Mouse (Mus musculus): ENCODE results near the gene Kcnk6. TPM values are rescaled to one million over a fixed set of nuclear protein-coding genes. Genes with fewer than 3 reads are reported as not detected.

Gene Kcnk6
- polyA plus RNA-seq, 1 experiment from 2014 or later, result not detected

DNA sequence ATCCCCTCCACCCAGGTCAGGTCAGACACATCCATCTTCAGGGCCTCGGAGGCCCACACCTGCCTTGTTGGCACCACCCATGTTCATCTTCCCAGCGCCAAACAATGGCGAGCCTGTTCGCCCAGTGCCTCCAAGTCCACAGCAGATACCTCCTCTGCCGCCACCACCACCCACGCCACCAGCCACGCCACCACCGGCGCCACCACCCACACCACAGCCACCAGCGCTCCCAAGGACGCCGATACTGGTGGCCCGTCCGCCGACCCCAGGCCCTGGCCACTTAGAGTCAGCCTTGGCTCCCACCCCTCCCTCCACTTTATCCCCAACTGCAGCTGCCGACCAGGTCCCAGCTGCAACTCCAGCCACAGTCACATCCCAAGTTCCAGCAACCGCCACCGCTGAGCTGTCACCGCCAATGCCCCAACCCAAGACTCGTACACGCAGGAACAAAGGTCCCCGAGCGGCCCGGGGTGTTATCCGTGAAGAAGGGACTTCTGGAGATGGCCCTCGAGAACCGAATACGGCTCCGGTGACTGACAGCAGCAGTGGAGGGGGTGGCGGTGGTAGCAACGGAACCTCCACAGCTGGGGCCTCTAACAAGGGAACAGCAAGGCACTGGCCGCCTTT lies 59.8 kb downstream of the Kcnk6 start:
- ATAC-seq (no peak), DNase-seq (ENCODE audit: low read depth, low spot score) (no peak)
- no peaks in the 10 kb centered on the region for H3K27me3 ChIP-seq
- in situ Hi-C loops (cut with MboI; ENCODE audit: low pct_unique_long_range_greater_than_20kb), result no loop called here
- TF ChIP-seq CTCF (IDR thresholded peaks at IDR 0.05), result no peak
- POLR2A ChIA-PET, result no interaction called here
- CTCF ChIA-PET, result no interaction called here

Other genes starting within 250 kb of the Kcnk6 start
- 0.03 TPM for gene Ryr1, start 107.3 kb downstream of the Kcnk6 start, polyA plus RNA-seq (2021)
- 0.05 TPM for gene Rasgrp4, start 97.7 kb downstream of the Kcnk6 start, polyA plus RNA-seq (2021)
- gene Fam98c, start 76.3 kb downstream of the Kcnk6 start, polyA plus RNA-seq (2021), result 18.8 TPM
- gene Ggn, start 62.3 kb downstream of the Kcnk6 start, polyA plus RNA-seq (2021), result 3.1 TPM
- gene Spred3, start 62.1 kb downstream of the Kcnk6 start, polyA plus RNA-seq (2021), result 42.6 TPM
- 241 TPM for gene Psmd8, start 51.8 kb downstream of the Kcnk6 start, polyA plus RNA-seq (2021)
- not detected for gene Catsperg1, start 18.5 kb downstream of the Kcnk6 start, polyA plus RNA-seq (2021)
- 57.0 TPM for gene Yif1b, start 5.8 kb upstream of the Kcnk6 start, polyA plus RNA-seq (2021)
- gene 2200002D01Rik, start 16.0 kb upstream of the Kcnk6 start, polyA plus RNA-seq (2021), result 165 TPM
- gene Spint2, start 49.4 kb upstream of the Kcnk6 start, polyA plus RNA-seq (2021), result 446 TPM
- 5.1 TPM for gene Ppp1r14a, start 56.8 kb upstream of the Kcnk6 start, polyA plus RNA-seq (2021)
- 6.2 TPM for gene Dpf1, start 71.4 kb upstream of the Kcnk6 start, polyA plus RNA-seq (2021)

Measured in Patski (cell line).